Mouse (Mus musculus): ENCODE measurements around the gene Slc23a2. TPM values are rescaled to one million over a fixed set of nuclear protein-coding genes. Genes with fewer than 3 reads are reported as not detected.

Gene Slc23a2
- polyA plus RNA-seq, 1 experiment from 2014 or later = 30.2 TPM

GRCm38 (mm10) chr2:132035470-132035835, 109.5 kb downstream of the Slc23a2 start:
- Histone ChIP-seq H3K9ac (replicated peaks) (no peak overlapping the region), H3K4me1 (peaks cover 15% of the 10 kb centered on the region), H3K9me3 (no peaks in the 10 kb centered on the region), H3K27ac (replicated peaks) (no peak overlapping the region), H3K4me3 (no peak overlapping the region), H3K4me2 (replicated peaks) (no peak overlapping the region), H3K36me3 (no peaks in the 10 kb centered on the region), H3K27me3 (no peaks in the 10 kb centered on the region)
- ATAC-seq (replicated peaks) = no peak
- 49% methylated on average over 11 of the region's 11 CpGs for WGBS

- Histone ChIP-seq H3K9ac (replicated peaks) (no peak overlapping the region), H3K9me3 (no peaks in the 10 kb centered on the region), H3K27ac (replicated peaks) (no peak overlapping the region), H3K36me3 (no peaks in the 10 kb centered on the region), H3K4me2 (replicated peaks) (no peak overlapping the region), H3K4me1 (peaks cover 16% of the 10 kb centered on the region), H3K4me3 (no peak overlapping the region), H3K27me3 (no peaks in the 10 kb centered on the region)
- no peak for ATAC-seq (replicated peaks)
- 57% methylated on average over 4 of the region's 4 CpGs for WGBS
Measured at GRCm38 (mm10) chr2:132034590-132035469, 110.1 kb downstream of the Slc23a2 start.

GRCm38 (mm10) chr2:132031364-132032095, 113.4 kb downstream of the Slc23a2 start:
- Histone ChIP-seq H3K9me3 (no peaks in the 10 kb centered on the region), H3K4me3 (peak overlapping the region; percentile 75; the same call in 1 of the 2 replicates), H3K36me3 (no peaks in the 10 kb centered on the region), H3K4me1 (peaks cover 37% of the 10 kb centered on the region), H3K27me3 (no peaks in the 10 kb centered on the region), H3K4me2 (replicated peaks) (peak overlapping the region; percentile 82), H3K9ac (replicated peaks) (peak overlapping the region; percentile 67; the same call in 1 of the 2 replicates), H3K27ac (replicated peaks) (peak overlapping the region; percentile 80; the same call in 1 of the 2 replicates)
- 66% methylated on average over 11 of the region's 11 CpGs for WGBS
- no peak for ATAC-seq (replicated peaks)

GRCm38 (mm10) chr2:132030418-132031363, 114.2 kb downstream of the Slc23a2 start:
- Histone ChIP-seq H3K9ac (replicated peaks) (peak overlapping the region; percentile 67), H3K27me3 (no peaks in the 10 kb centered on the region), H3K4me1 (peaks cover 37% of the 10 kb centered on the region), H3K36me3 (no peaks in the 10 kb centered on the region), H3K4me2 (replicated peaks) (peak overlapping the region; percentile 82), H3K27ac (replicated peaks) (peak overlapping the region; percentile 80), H3K9me3 (no peaks in the 10 kb centered on the region), H3K4me3 (peak overlapping the region; percentile 75)
- WGBS = 8% methylated on average over 23 of the region's 23 CpGs
- ATAC-seq (replicated peaks) = peak; percentile 27; the same call in 1 of the 2 replicates

- H3K9ac ChIP-seq (replicated peaks) = peak within 1 kb of the TSS; percentile 67
- H3K27me3 ChIP-seq = no peaks in the 10 kb centered on the region
- H3K4me3 ChIP-seq = peak within 1 kb of the TSS; percentile 75
- 3% methylated on average over 45 of the region's 48 CpGs for WGBS
- H3K27ac ChIP-seq (replicated peaks) = peak within 1 kb of the TSS; percentile 80
- peak within 1 kb of the TSS; percentile 82 for H3K4me2 ChIP-seq (replicated peaks)
- H3K4me1 ChIP-seq = peaks cover 37% of the 10 kb centered on the region
- H3K36me3 ChIP-seq = no peaks in the 10 kb centered on the region
- peak; percentile 88 for ATAC-seq (replicated peaks)
- H3K9me3 ChIP-seq = no peaks in the 10 kb centered on the region
Measured at GRCm38 (mm10) chr2:132029646-132030417, 115.1 kb downstream of the Slc23a2 start, which contains the start of gene Rassf2. TSS of gene Rassf2 (minus strand) at chr2:132030258.

GRCm38 (mm10) chr2:132028894-132029605, 115.9 kb downstream of the Slc23a2 start:
- Histone ChIP-seq H3K36me3 (no peaks in the 10 kb centered on the region), H3K4me3 (peak overlapping the region; percentile 75), H3K9ac (replicated peaks) (peak overlapping the region; percentile 67), H3K9me3 (no peaks in the 10 kb centered on the region), H3K4me1 (peaks cover 37% of the 10 kb centered on the region), H3K27ac (replicated peaks) (peak overlapping the region; percentile 80), H3K27me3 (no peaks in the 10 kb centered on the region), H3K4me2 (replicated peaks) (peak overlapping the region; percentile 82)
- under 1% methylated on average over 36 of the region's 36 CpGs for WGBS
- ATAC-seq (replicated peaks) = peak; percentile 39

GRCm38 (mm10) chr2:132028107-132028506, 116.8 kb downstream of the Slc23a2 start:
- 35% methylated on average over 5 of the region's 5 CpGs for WGBS
- Histone ChIP-seq H3K36me3 (no peaks in the 10 kb centered on the region), H3K27me3 (no peaks in the 10 kb centered on the region), H3K9ac (replicated peaks) (no peak overlapping the region), H3K9me3 (no peaks in the 10 kb centered on the region), H3K27ac (replicated peaks) (no peak overlapping the region), H3K4me1 (peaks cover 37% of the 10 kb centered on the region), H3K4me2 (replicated peaks) (peak overlapping the region; percentile 82), H3K4me3 (peak overlapping the region; percentile 75)
- no peak for ATAC-seq (replicated peaks)

GRCm38 (mm10) chr2:132027366-132027765, 117.5 kb downstream of the Slc23a2 start:
- Histone ChIP-seq H3K9me3 (no peaks in the 10 kb centered on the region), H3K4me1 (peaks cover 37% of the 10 kb centered on the region), H3K27ac (replicated peaks) (no peak overlapping the region), H3K4me2 (replicated peaks) (0 out of 2 replicates have a peak overlapping the region, but pooled peaks have one; percentile 82), H3K4me3 (no peak overlapping the region), H3K9ac (replicated peaks) (no peak overlapping the region), H3K36me3 (no peaks in the 10 kb centered on the region), H3K27me3 (no peaks in the 10 kb centered on the region)
- ATAC-seq (replicated peaks) = no peak
- 63% methylated on average over 5 of the region's 5 CpGs for WGBS

GRCm38 (mm10) chr2:132024028-132024427, 120.9 kb downstream of the Slc23a2 start:
- Histone ChIP-seq H3K4me1 (peaks cover 18% of the 10 kb centered on the region), H3K36me3 (no peaks in the 10 kb centered on the region), H3K27ac (replicated peaks) (no peak overlapping the region), H3K4me2 (replicated peaks) (no peak overlapping the region), H3K27me3 (no peaks in the 10 kb centered on the region), H3K9ac (replicated peaks) (no peak overlapping the region), H3K4me3 (no peak overlapping the region), H3K9me3 (no peaks in the 10 kb centered on the region)
- 95% methylated on average over 4 of the region's 4 CpGs for WGBS
- ATAC-seq (replicated peaks) = no peak

GRCm38 (mm10) chr2:132022621-132023020, 122.3 kb downstream of the Slc23a2 start:
- H3K27ac ChIP-seq (replicated peaks) = no peak overlapping the region
- H3K9me3 ChIP-seq = no peaks in the 10 kb centered on the region
- no peak overlapping the region for H3K4me3 ChIP-seq
- H3K36me3 ChIP-seq = no peaks in the 10 kb centered on the region
- ATAC-seq (replicated peaks) = no peak
- H3K4me1 ChIP-seq = peaks cover 7% of the 10 kb centered on the region
- no peaks in the 10 kb centered on the region for H3K27me3 ChIP-seq
- 95% methylated on average over 8 of the region's 8 CpGs for WGBS
- no peak overlapping the region for H3K4me2 ChIP-seq (replicated peaks)
- no peak overlapping the region for H3K9ac ChIP-seq (replicated peaks)

Measured in forebrain, embryonic 15.5 days (tissue).